18 mouse cellular contexts compared by ENCODE assay signal in genomic region chr4:138458171-138458570, GRCm38 (mm10). TPM values are rescaled to one million over a fixed set of nuclear protein-coding genes. Genes with fewer than 3 reads are reported as not detected.
DNase-seq lines count a peak whose midpoint lies in the region; ATAC-seq and TF ChIP-seq lines count a peak whose summit lies in the region.
"Had no signal": no experiment of that assay in that cellular context is flagged by ENCODE, and none has a peak within 500 bp of the region (broad histone marks: within the 10 kb centered on the region; RNA-seq: fewer than 3 reads in every experiment).

No protein-coding gene starts in this region.

- H3K27ac ChIP-seq in kidney, embryonic 15.5 days, result no peak overlapping the region
- H3K27ac ChIP-seq in kidney, embryonic 14.5 days (ENCODE audit: low read depth, low read length), result no peak overlapping the region
- no peak overlapping the region for H3K27ac ChIP-seq in hindbrain, postnatal 0 days
- no peak overlapping the region for H3K27ac ChIP-seq in midbrain, postnatal 0 days (ENCODE audit: low read depth, low read length)
- H3K27ac ChIP-seq: forebrain, embryonic 10.5 days; heart, embryonic 10.5 days; liver, embryonic 13.5 days had no signal

- H3K9ac ChIP-seq in kidney, embryonic 15.5 days, result no peak overlapping the region
- no peak overlapping the region for H3K9ac ChIP-seq in kidney, embryonic 14.5 days (ENCODE audit: low read depth, low read length)
- no peak overlapping the region for H3K9ac ChIP-seq in hindbrain, postnatal 0 days (replicated peaks; ENCODE audit: low read length)
- H3K9ac ChIP-seq in midbrain, postnatal 0 days (replicated peaks; ENCODE audit: low read length, poor library complexity, severe bottlenecking), result no peak overlapping the region
- H3K9ac ChIP-seq: liver, embryonic 13.5 days had no signal

- H3K27me3 ChIP-seq in kidney, embryonic 15.5 days, result peaks cover 2% of the 10 kb centered on the region
- H3K27me3 ChIP-seq in kidney, embryonic 14.5 days (ENCODE audit: control insufficient read depth, insufficient read depth, low read length), result no peaks in the 10 kb centered on the region; the same call in 1 of the 2 replicates
- H3K27me3 ChIP-seq in hindbrain, postnatal 0 days (ENCODE audit: insufficient read depth, low read length), result no peaks in the 10 kb centered on the region
- no peaks in the 10 kb centered on the region for H3K27me3 ChIP-seq in midbrain, postnatal 0 days (ENCODE audit: insufficient read depth, low read length)

- H3K4me1 ChIP-seq in kidney, embryonic 15.5 days, result peaks cover 79% of the 10 kb centered on the region
- H3K4me1 ChIP-seq in kidney, embryonic 14.5 days (ENCODE audit: control insufficient read depth, insufficient read depth, low read length), result peaks cover 61% of the 10 kb centered on the region
- H3K4me1 ChIP-seq in hindbrain, postnatal 0 days (ENCODE audit: insufficient read depth, low read length), result peaks cover 27% of the 10 kb centered on the region
- H3K4me1 ChIP-seq in midbrain, postnatal 0 days (ENCODE audit: insufficient read depth, low read length), result peaks cover 15% of the 10 kb centered on the region; the same call in 1 of the 2 replicates

- no peak for ATAC-seq in cerebellum, adult (ENCODE audit: insufficient number of reproducible peaks, low FRiP score, low TSS enrichment)
- no peak for ATAC-seq in kidney, embryonic 15.5 days (replicated peaks; ENCODE audit: low FRiP score)
- no peak for ATAC-seq in kidney, embryonic 14.5 days (ENCODE audit: low FRiP score, low TSS enrichment)
- ATAC-seq in hindbrain, postnatal 0 days, result no peak
- ATAC-seq in midbrain, postnatal 0 days (ENCODE audit: low FRiP score), result no peak
- ATAC-seq: activated CD4-positive, CD25-positive, alpha-beta regulatory T cell, adult 4 months; intestine, postnatal 0 days had no signal

- H3K9me3 ChIP-seq in kidney, embryonic 15.5 days (replicated peaks), result no peaks in the 10 kb centered on the region
- H3K9me3 ChIP-seq in kidney, embryonic 14.5 days (ENCODE audit: control insufficient read depth, low read length), result no peaks in the 10 kb centered on the region
- H3K9me3 ChIP-seq in hindbrain, postnatal 0 days (ENCODE audit: low read length), result no peaks in the 10 kb centered on the region
- no peaks in the 10 kb centered on the region for H3K9me3 ChIP-seq in midbrain, postnatal 0 days (ENCODE audit: low read length)
- H3K9me3 ChIP-seq: forebrain, embryonic 10.5 days; heart, embryonic 10.5 days; liver, embryonic 13.5 days had no signal

- 81% methylated on average over 7 of the region's 7 CpGs for WGBS in kidney, embryonic 15.5 days
- WGBS in kidney, embryonic 14.5 days, result 81% methylated on average over 7 of the region's 7 CpGs
- WGBS in hindbrain, postnatal 0 days, result 80% methylated on average over 7 of the region's 7 CpGs
- 81% methylated on average over 7 of the region's 7 CpGs for WGBS in midbrain, postnatal 0 days

- no peak for TF ChIP-seq CTCF in hindbrain, postnatal 0 days (IDR thresholded peaks at IDR 0.05; ENCODE audit: low read depth)
- no peak for TF ChIP-seq CTCF in midbrain, postnatal 0 days (IDR thresholded peaks at IDR 0.05)

- H3K36me3 ChIP-seq in kidney, embryonic 15.5 days, result peaks cover 8% of the 10 kb centered on the region; the same call in 1 of the 2 replicates
- no peaks in the 10 kb centered on the region for H3K36me3 ChIP-seq in kidney, embryonic 14.5 days (ENCODE audit: control insufficient read depth, insufficient read depth, low read length)
- no peaks in the 10 kb centered on the region for H3K36me3 ChIP-seq in hindbrain, postnatal 0 days (ENCODE audit: insufficient read depth, low read length)
- no peaks in the 10 kb centered on the region for H3K36me3 ChIP-seq in midbrain, postnatal 0 days (ENCODE audit: insufficient read depth, low read length)
- H3K36me3 ChIP-seq: forebrain, embryonic 10.5 days; heart, embryonic 10.5 days; liver, embryonic 13.5 days had no signal

- intact Hi-C loops in heart, postnatal 25 days (cut with DNase I), result no loop called here

- no peak overlapping the region for H3K4me3 ChIP-seq in kidney, embryonic 15.5 days (replicated peaks)
- H3K4me3 ChIP-seq in kidney, embryonic 14.5 days (ENCODE audit: low read length), result no peak overlapping the region
- H3K4me3 ChIP-seq in hindbrain, postnatal 0 days (ENCODE audit: low read length), result no peak overlapping the region
- no peak overlapping the region for H3K4me3 ChIP-seq in midbrain, postnatal 0 days (ENCODE audit: low read depth, low read length)
- H3K4me3 ChIP-seq: forebrain, embryonic 10.5 days; heart, embryonic 10.5 days; liver, embryonic 13.5 days had no signal

- DNase-seq in cerebellum, adult 9-11 months, result peak; percentile 27
- DNase-seq in hindbrain, postnatal 0 days (ENCODE audit: low spot score), result no peak
- no peak for DNase-seq in midbrain, postnatal 0 days (ENCODE audit: low spot score)
- no peak for DNase-seq in heart, postnatal 25 days (ENCODE audit: low spot score)
- DNase-seq in cerebellum, postnatal 4 days (ENCODE audit: low spot score in 2 of 2), result no peak
- DNase-seq: adrenal gland, postnatal 25 days; gastrocnemius, postnatal 36 days; heart, postnatal 36 days; liver, embryonic 13.5 days; lung, postnatal 14 days; thymus, postnatal 14 days had no signal

- H3K4me2 ChIP-seq in kidney, embryonic 15.5 days, result 0 out of 2 replicates have a peak overlapping the region, but pooled peaks have one; percentile 16
- H3K4me2 ChIP-seq in kidney, embryonic 14.5 days (replicated peaks; ENCODE audit: low read depth, low read length), result no peak overlapping the region
- peak overlapping the region; percentile 90 for H3K4me2 ChIP-seq in hindbrain, postnatal 0 days (ENCODE audit: low read depth, low read length)
- H3K4me2 ChIP-seq in midbrain, postnatal 0 days (ENCODE audit: low read depth, low read length, poor library complexity, severe bottlenecking), result peak overlapping the region; percentile 95; the same call in 1 of the 2 replicates

RNA-seq across cellular contexts. Expression of gene Camk2n1, which starts 4.1 kb away (rescaled TPM):
- polyA plus RNA-seq in kidney, embryonic 15.5 days (2015; fragmentation: Nextera tagmentation; extraction: Ambion mirVana), result 7.6 and 8.3 TPM in 2 replicates
- polyA plus RNA-seq in kidney, embryonic 14.5 days (2014; fragmentation: Nextera tagmentation; extraction: Ambion mirVana), result 7.4 and 10.1 TPM in 2 replicates
- 34.9 and 37.5 TPM in 2 replicates for total RNA-seq in hindbrain, postnatal 0 days (2014; rRNA removed)
- 29.5 and 33.5 TPM in 2 replicates for polyA plus RNA-seq in hindbrain, postnatal 0 days (2015; fragmentation: Nextera tagmentation; extraction: Ambion mirVana)
- total RNA-seq in midbrain, postnatal 0 days (2014; rRNA removed), result 50.9 and 55.6 TPM in 2 replicates
- 25.0 and 29.2 TPM in 2 replicates for polyA plus RNA-seq in midbrain, postnatal 0 days (2015; fragmentation: Nextera tagmentation; extraction: Ambion mirVana)
- 10 to 100 TPM in 1 of 2 experiments, 1 to 10 TPM in 1; 9.6 to 11.2 TPM for total RNA-seq in heart, postnatal 25 days (2021)

RNA-seq across cellular contexts. Expression of gene Mul1, which starts 23.7 kb away (rescaled TPM):
- polyA plus RNA-seq in kidney, embryonic 15.5 days (2015; fragmentation: Nextera tagmentation; extraction: Ambion mirVana), result 21.6 and 23.8 TPM in 2 replicates
- polyA plus RNA-seq in kidney, embryonic 14.5 days (2014; fragmentation: Nextera tagmentation; extraction: Ambion mirVana), result 16.7 and 16.9 TPM in 2 replicates
- total RNA-seq in hindbrain, postnatal 0 days (2014; rRNA removed), result 36.2 and 39.1 TPM in 2 replicates
- polyA plus RNA-seq in hindbrain, postnatal 0 days (2015; fragmentation: Nextera tagmentation; extraction: Ambion mirVana), result 19.1 and 21.6 TPM in 2 replicates
- 32.6 and 35.2 TPM in 2 replicates for total RNA-seq in midbrain, postnatal 0 days (2014; rRNA removed)
- polyA plus RNA-seq in midbrain, postnatal 0 days (2015; fragmentation: Nextera tagmentation; extraction: Ambion mirVana), result 17.6 and 19.2 TPM in 2 replicates
- total RNA-seq in heart, postnatal 25 days (2021), result 10 to 100 TPM; 68.1 to 79.0 TPM
